Mouse (Mus musculus): ENCODE results near the gene Sbk3. TPM values are rescaled to one million over a fixed set of nuclear protein-coding genes. Genes with fewer than 3 reads are reported as not detected.

Gene Sbk3
- total RNA-seq, 2 experiments from 2014 or later: not detected

- ATAC-seq (ENCODE audit: poor library complexity, severe bottlenecking): no peak
Measured at GRCm38 (mm10) chr7:4993999-4994788, 23.2 kb upstream of the Sbk3 start.

- ATAC-seq (ENCODE audit: poor library complexity, severe bottlenecking): no peak
Measured at GRCm38 (mm10) chr7:4993347-4993998, 22.5 kb upstream of the Sbk3 start.

- no peak for ATAC-seq (ENCODE audit: poor library complexity, severe bottlenecking)
Measured at GRCm38 (mm10) chr7:4988250-4988649, 17.3 kb upstream of the Sbk3 start.

GRCm38 (mm10) chr7:4976832-4977231, 5.9 kb upstream of the Sbk3 start:
- no peak for ATAC-seq (ENCODE audit: poor library complexity, severe bottlenecking)

GRCm38 (mm10) chr7:4975455-4975854, 4.5 kb upstream of the Sbk3 start:
- no peak for ATAC-seq (ENCODE audit: poor library complexity, severe bottlenecking)

- no peak for ATAC-seq (ENCODE audit: poor library complexity, severe bottlenecking)
Measured at GRCm38 (mm10) chr7:4972321-4973047, 1.5 kb upstream of the Sbk3 start.

GRCm38 (mm10) chr7:4971710-4972109, 742 bp upstream of the Sbk3 start:
- ATAC-seq (ENCODE audit: poor library complexity, severe bottlenecking): peak; percentile 54

GRCm38 (mm10) chr7:4964988-4965387, 6.0 kb downstream of the Sbk3 start:
- ATAC-seq (ENCODE audit: poor library complexity, severe bottlenecking): no peak

- ATAC-seq (ENCODE audit: poor library complexity, severe bottlenecking): peak; percentile 93
Measured at GRCm38 (mm10) chr7:4964272-4964671, 6.7 kb downstream of the Sbk3 start, which contains the start of gene Sbk2. Gene Sbk2 (minus strand): TSS chr7:4964406.

GRCm38 (mm10) chr7:4963527-4963926, 7.4 kb downstream of the Sbk3 start:
- ATAC-seq (ENCODE audit: poor library complexity, severe bottlenecking): no peak

GRCm38 (mm10) chr7:4957361-4957760, 13.6 kb downstream of the Sbk3 start:
- ATAC-seq (ENCODE audit: poor library complexity, severe bottlenecking): no peak

GRCm38 (mm10) chr7:4953815-4954445, 17.0 kb downstream of the Sbk3 start:
- no peak for ATAC-seq (ENCODE audit: poor library complexity, severe bottlenecking)

- no peak for ATAC-seq (ENCODE audit: poor library complexity, severe bottlenecking)
Measured at GRCm38 (mm10) chr7:4950561-4951342, 20.2 kb downstream of the Sbk3 start.

- peak; percentile 65 for ATAC-seq (ENCODE audit: poor library complexity, severe bottlenecking)
Measured at GRCm38 (mm10) chr7:4948386-4948785, 22.6 kb downstream of the Sbk3 start.

- ATAC-seq (ENCODE audit: poor library complexity, severe bottlenecking): no peak
Measured at GRCm38 (mm10) chr7:4947855-4948254, 23.1 kb downstream of the Sbk3 start.

- ATAC-seq (ENCODE audit: poor library complexity, severe bottlenecking): peak; percentile 93
Measured at GRCm38 (mm10) chr7:4943223-4943815, 27.6 kb downstream of the Sbk3 start.

GRCm38 (mm10) chr7:4942673-4943072, 28.3 kb downstream of the Sbk3 start:
- ATAC-seq (ENCODE audit: poor library complexity, severe bottlenecking): no peak

- peak; percentile 64 for ATAC-seq (ENCODE audit: poor library complexity, severe bottlenecking)
Measured at GRCm38 (mm10) chr7:4940068-4940479, 30.9 kb downstream of the Sbk3 start.

GRCm38 (mm10) chr7:4938456-4938855, 32.5 kb downstream of the Sbk3 start:
- ATAC-seq (ENCODE audit: poor library complexity, severe bottlenecking): peak; percentile 60

GRCm38 (mm10) chr7:4937392-4937791, 33.6 kb downstream of the Sbk3 start:
- no peak for ATAC-seq (ENCODE audit: poor library complexity, severe bottlenecking)

All from megakaryocyte, adult 5-6 weeks (primary cell).